ENCODE assay signal across 27 mouse cellular contexts in the genomic region with DNA sequence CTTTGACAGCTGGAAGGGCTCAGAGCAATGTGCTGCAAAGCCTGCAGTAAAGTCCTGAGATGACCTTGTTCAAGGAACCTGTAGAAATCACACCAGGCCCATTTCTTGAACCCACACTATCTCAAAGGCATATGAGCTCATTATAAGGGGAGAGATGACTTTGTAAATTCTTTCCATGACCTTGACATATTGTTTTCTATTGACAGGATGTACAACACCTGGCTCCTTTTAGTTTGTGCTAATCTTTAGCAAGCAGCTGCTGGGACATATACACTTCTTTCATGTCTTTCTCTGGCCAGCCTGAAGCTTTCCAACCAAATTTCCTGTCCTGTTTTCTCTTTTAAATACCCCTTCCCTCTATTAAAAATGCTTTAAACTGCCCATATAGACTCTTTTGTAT. TPM values are rescaled to one million over a fixed set of nuclear protein-coding genes. Genes with fewer than 3 reads are reported as not detected.
DNase-seq lines count a peak whose midpoint lies in the region; ATAC-seq lines count a peak whose summit lies in the region.
"Had no signal": no experiment of that assay in that cellular context is flagged by ENCODE, and none has a peak within 500 bp of the region (broad histone marks: within the 10 kb centered on the region; RNA-seq: fewer than 3 reads in every experiment).

No protein-coding gene starts in this region.

- no peaks in the 10 kb centered on the region for H3K36me3 ChIP-seq in heart, embryonic 16.5 days (ENCODE audit: control insufficient read depth, insufficient read depth)
- H3K36me3 ChIP-seq in heart, embryonic 10.5 days = no peaks in the 10 kb centered on the region
- no peaks in the 10 kb centered on the region for H3K36me3 ChIP-seq in kidney, embryonic 16.5 days (ENCODE audit: insufficient read depth, low read length)
- H3K36me3 ChIP-seq: embryonic facial prominence, embryonic 10.5 days; embryonic facial prominence, embryonic 13.5 days; forebrain, embryonic 12.5 days; forebrain, embryonic 15.5 days; heart, embryonic 12.5 days; heart, embryonic 15.5 days; hindbrain, embryonic 12.5 days; hindbrain, embryonic 15.5 days; intestine, embryonic 15.5 days had no signal

- H3K4me3 ChIP-seq in heart, embryonic 16.5 days (ENCODE audit: low read length) = no peak overlapping the region
- no peak overlapping the region for H3K4me3 ChIP-seq in heart, embryonic 10.5 days
- H3K4me3 ChIP-seq in brown adipose tissue, adult 24 weeks (ENCODE audit: insufficient read depth, low read depth, low read length) = no peak overlapping the region
- no peak overlapping the region for H3K4me3 ChIP-seq in kidney, embryonic 16.5 days (ENCODE audit: low read length)
- H3K4me3 ChIP-seq: embryonic facial prominence, embryonic 10.5 days; embryonic facial prominence, embryonic 13.5 days; erythroblast, embryonic 14.5 days; forebrain, embryonic 12.5 days; forebrain, embryonic 15.5 days; heart, embryonic 12.5 days; heart, embryonic 15.5 days; hindbrain, embryonic 12.5 days; hindbrain, embryonic 15.5 days; intestine, embryonic 15.5 days had no signal

- 0 out of 2 replicates have a peak, but pooled peaks cover 2% of the 10 kb centered on the region for H3K4me1 ChIP-seq in heart, embryonic 16.5 days (ENCODE audit: control insufficient read depth, insufficient read depth, low read length)
- no peaks in the 10 kb centered on the region for H3K4me1 ChIP-seq in heart, embryonic 10.5 days
- H3K4me1 ChIP-seq in brown adipose tissue, adult 24 weeks (ENCODE audit: control insufficient read depth, insufficient read depth, insufficient read length, low read length) = peaks cover 4% of the 10 kb centered on the region; the same call in 1 of the 2 replicates
- 0 out of 2 replicates have a peak, but pooled peaks cover 3% of the 10 kb centered on the region for H3K4me1 ChIP-seq in kidney, embryonic 16.5 days (ENCODE audit: insufficient read depth, low read length)
- H3K4me1 ChIP-seq: embryonic facial prominence, embryonic 10.5 days; embryonic facial prominence, embryonic 13.5 days; forebrain, embryonic 12.5 days; forebrain, embryonic 15.5 days; heart, embryonic 15.5 days; hindbrain, embryonic 12.5 days; hindbrain, embryonic 15.5 days had no signal

- ATAC-seq in heart, embryonic 16.5 days (replicated peaks; ENCODE audit: extremely low read depth, insufficient read depth, low FRiP score) = no peak
- no peak for ATAC-seq in kidney, embryonic 16.5 days (ENCODE audit: low FRiP score, low TSS enrichment)
- ATAC-seq: forebrain, embryonic 15.5 days; intestine, embryonic 15.5 days had no signal

- no peak overlapping the region for H3K4me2 ChIP-seq in heart, embryonic 16.5 days (ENCODE audit: low read depth, low read length)
- no peak overlapping the region for H3K4me2 ChIP-seq in kidney, embryonic 16.5 days (replicated peaks; ENCODE audit: low read depth, low read length)
- H3K4me2 ChIP-seq: embryonic facial prominence, embryonic 13.5 days; forebrain, embryonic 12.5 days; forebrain, embryonic 15.5 days; heart, embryonic 12.5 days; heart, embryonic 15.5 days; hindbrain, embryonic 12.5 days; hindbrain, embryonic 15.5 days; intestine, embryonic 15.5 days had no signal

- no peaks in the 10 kb centered on the region for H3K9me3 ChIP-seq in heart, embryonic 16.5 days (replicated peaks; ENCODE audit: control insufficient read depth, low read length)
- H3K9me3 ChIP-seq in heart, embryonic 10.5 days = no peaks in the 10 kb centered on the region
- H3K9me3 ChIP-seq in kidney, embryonic 16.5 days (ENCODE audit: low read length) = no peaks in the 10 kb centered on the region
- H3K9me3 ChIP-seq: embryonic facial prominence, embryonic 10.5 days; embryonic facial prominence, embryonic 13.5 days; forebrain, embryonic 12.5 days; forebrain, embryonic 15.5 days; heart, embryonic 12.5 days; heart, embryonic 15.5 days; hindbrain, embryonic 12.5 days; hindbrain, embryonic 15.5 days; intestine, embryonic 15.5 days had no signal

- H3K27me3 ChIP-seq in heart, embryonic 16.5 days (ENCODE audit: control insufficient read depth, insufficient read depth, low read length) = no peaks in the 10 kb centered on the region
- no peaks in the 10 kb centered on the region for H3K27me3 ChIP-seq in heart, embryonic 10.5 days (ENCODE audit: insufficient read depth, poor library complexity, severe bottlenecking)
- no peaks in the 10 kb centered on the region for H3K27me3 ChIP-seq in kidney, embryonic 16.5 days (ENCODE audit: insufficient read depth, low read length)
- H3K27me3 ChIP-seq: embryonic facial prominence, embryonic 13.5 days; forebrain, embryonic 12.5 days; forebrain, embryonic 15.5 days; heart, embryonic 12.5 days; heart, embryonic 15.5 days; hindbrain, embryonic 12.5 days; hindbrain, embryonic 15.5 days; intestine, embryonic 15.5 days had no signal

- DNase-seq in heart, embryonic 10.5 days (ENCODE audit: low spot score) = no peak
- DNase-seq in CD4-positive helper T cell, adult 2 months (ENCODE audit: low read depth, low spot score) = peak; percentile 27
- DNase-seq in CD4-positive, CD25-positive, alpha-beta regulatory T cell, adult 2 months (ENCODE audit: low read depth, low spot score) = peak; percentile 30
- no peak for DNase-seq in right cerebral cortex, postnatal 4 days
- DNase-seq in Muller cell, postnatal 12 days (ENCODE audit: inconsistent ontology term) = no peak
- DNase-seq: adrenal gland, postnatal 10 days; cerebellum, adult 11-12 months; cerebellum, adult 8-10 months; cerebellum, postnatal 10 days; cerebellum, postnatal 36 days; embryo, embryonic 11 days; gastrocnemius, postnatal 14 days; heart, postnatal 14 days; kidney, adult 11 months had no signal

- peak overlapping the region; percentile 13; the same call in 1 of the 2 replicates for H3K27ac ChIP-seq in heart, embryonic 16.5 days (ENCODE audit: low read length)
- H3K27ac ChIP-seq in heart, embryonic 10.5 days = no peak overlapping the region
- 0 out of 2 replicates have a peak overlapping the region, but pooled peaks have one; percentile 26 for H3K27ac ChIP-seq in brown adipose tissue, adult 24 weeks (replicated peaks; ENCODE audit: low read depth, low read length)
- H3K27ac ChIP-seq in kidney, embryonic 16.5 days (ENCODE audit: low read length) = no peak overlapping the region
- H3K27ac ChIP-seq: embryonic facial prominence, embryonic 10.5 days; embryonic facial prominence, embryonic 13.5 days; forebrain, embryonic 12.5 days; forebrain, embryonic 15.5 days; heart, embryonic 15.5 days; hindbrain, embryonic 12.5 days; hindbrain, embryonic 15.5 days; intestine, embryonic 15.5 days had no signal

- no peak overlapping the region for H3K9ac ChIP-seq in heart, embryonic 16.5 days (ENCODE audit: low read length)
- no peak overlapping the region for H3K9ac ChIP-seq in kidney, embryonic 16.5 days (replicated peaks; ENCODE audit: low read length)
- H3K9ac ChIP-seq: embryonic facial prominence, embryonic 13.5 days; forebrain, embryonic 12.5 days; forebrain, embryonic 15.5 days; heart, embryonic 12.5 days; heart, embryonic 15.5 days; hindbrain, embryonic 12.5 days; hindbrain, embryonic 15.5 days; intestine, embryonic 15.5 days had no signal

RNA-seq across cellular contexts. Expression of a gene that starts 47.4 kb away (rescaled TPM):
- polyA plus RNA-seq in heart, embryonic 16.5 days (2015; fragmentation: Nextera tagmentation; extraction: Ambion mirVana) = 28.1 and 28.3 TPM in 2 replicates
- 4.2 and 6.1 TPM in 2 replicates for polyA plus RNA-seq in heart, embryonic 10.5 days (2016; fragmentation: Nextera tagmentation; extraction: Ambion mirVana)
- polyA plus RNA-seq in brown adipose tissue, adult 24 weeks (2012; ENCODE audit: insufficient read depth, insufficient read length, missing spikeins) = 39.3 and 47.9 TPM in 2 replicates
- 37.2 and 40.1 TPM in 2 replicates for polyA plus RNA-seq in kidney, embryonic 16.5 days (2015; fragmentation: Nextera tagmentation; extraction: Ambion mirVana)

Comparison
In these comparisons a context has a peak if more than half of its experiments do, and no peak if none do; other contexts are left out.
1. H3K27ac ChIP-seq: peak in heart, embryonic 16.5 days (single experiment) and brown adipose tissue, adult 24 weeks (single experiment); none in heart, embryonic 10.5 days (single experiment) and kidney, embryonic 16.5 days (single experiment).
2. DNase-seq: peak in CD4-positive helper T cell, adult 2 months (single experiment) and CD4-positive, CD25-positive, alpha-beta regulatory T cell, adult 2 months (single experiment); none in heart, embryonic 10.5 days (single experiment), right cerebral cortex, postnatal 4 days (single experiment) and Muller cell, postnatal 12 days (single experiment).